Mouse (Mus musculus): ENCODE data around the gene Msi2.
A peak's percentile ranks its signal among the peaks of the same experiment; 100 is the strongest.

The Msi2 gene

GRCm38 (mm10) chr11:88471981-88472647 is 246.2 kb downstream of the Msi2 start:
- DNase-seq = no peak

- no peak for DNase-seq
Observed at GRCm38 (mm10) chr11:88470599-88470998, 247.7 kb downstream of the Msi2 start.

DNA sequence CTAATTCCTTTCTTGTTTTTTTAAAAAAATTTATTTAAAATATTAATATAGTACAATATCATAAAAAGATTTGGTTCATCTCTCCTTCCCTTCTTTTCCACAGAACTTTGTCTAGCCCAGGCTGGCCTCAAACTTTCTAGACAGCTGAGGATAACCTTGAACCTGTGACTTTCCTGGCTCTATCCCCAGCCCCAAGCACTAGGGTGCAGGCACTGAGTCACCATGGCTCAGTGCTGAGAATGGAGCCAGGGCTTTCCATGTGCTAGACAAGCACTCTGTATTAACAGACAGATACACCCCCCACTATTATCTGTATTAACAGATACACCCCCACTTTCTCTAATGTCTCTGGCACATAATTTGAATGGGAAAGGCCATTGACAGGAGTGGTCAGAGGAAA is 249.3 kb downstream of the Msi2 start:
- no peak for DNase-seq

GRCm38 (mm10) chr11:88467498-88468245 is 250.6 kb downstream of the Msi2 start:
- peak; percentile 33 for DNase-seq

GRCm38 (mm10) chr11:88463951-88464350 is 254.4 kb downstream of the Msi2 start:
- no peak for DNase-seq

DNA sequence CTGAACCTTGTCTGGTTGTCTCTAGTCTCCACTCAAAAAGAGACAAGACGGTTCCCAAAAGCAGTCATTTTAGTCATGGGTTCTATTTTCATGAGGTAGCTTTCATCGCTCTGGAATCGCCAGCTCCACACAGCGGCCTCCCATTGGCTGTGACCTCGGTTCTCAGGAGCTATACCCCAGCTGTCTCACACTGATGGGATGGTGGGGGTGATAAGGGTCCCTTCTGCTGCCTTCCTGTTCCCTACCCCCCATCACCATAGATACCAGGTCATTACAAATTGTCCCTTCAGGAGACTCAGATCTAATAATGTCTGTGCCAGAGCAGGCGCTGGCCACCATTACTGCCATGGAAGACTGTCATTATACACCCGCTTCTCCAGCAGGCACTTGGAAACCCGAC is 255.5 kb downstream of the Msi2 start:
- DNase-seq = no peak

DNA sequence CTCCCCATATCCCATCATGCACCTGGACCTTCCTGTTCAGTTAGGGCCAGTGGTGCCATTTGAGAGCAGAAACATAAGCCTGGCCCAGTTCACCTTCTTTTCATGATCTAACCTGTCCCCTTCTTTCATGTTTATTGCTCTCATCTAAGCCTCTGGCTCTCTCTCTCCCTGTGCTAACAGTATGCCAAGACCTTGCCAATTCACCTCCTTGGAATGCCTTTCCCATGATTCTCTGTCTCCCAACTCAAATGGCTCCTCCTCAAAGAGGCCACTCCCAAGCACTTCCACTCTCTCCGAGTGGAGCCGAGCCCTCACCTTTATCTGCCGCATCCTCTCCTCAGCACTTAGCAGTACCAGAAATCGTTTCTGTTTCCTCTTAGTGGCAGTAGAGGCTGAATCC is 256.7 kb downstream of the Msi2 start:
- DNase-seq = no peak

DNA sequence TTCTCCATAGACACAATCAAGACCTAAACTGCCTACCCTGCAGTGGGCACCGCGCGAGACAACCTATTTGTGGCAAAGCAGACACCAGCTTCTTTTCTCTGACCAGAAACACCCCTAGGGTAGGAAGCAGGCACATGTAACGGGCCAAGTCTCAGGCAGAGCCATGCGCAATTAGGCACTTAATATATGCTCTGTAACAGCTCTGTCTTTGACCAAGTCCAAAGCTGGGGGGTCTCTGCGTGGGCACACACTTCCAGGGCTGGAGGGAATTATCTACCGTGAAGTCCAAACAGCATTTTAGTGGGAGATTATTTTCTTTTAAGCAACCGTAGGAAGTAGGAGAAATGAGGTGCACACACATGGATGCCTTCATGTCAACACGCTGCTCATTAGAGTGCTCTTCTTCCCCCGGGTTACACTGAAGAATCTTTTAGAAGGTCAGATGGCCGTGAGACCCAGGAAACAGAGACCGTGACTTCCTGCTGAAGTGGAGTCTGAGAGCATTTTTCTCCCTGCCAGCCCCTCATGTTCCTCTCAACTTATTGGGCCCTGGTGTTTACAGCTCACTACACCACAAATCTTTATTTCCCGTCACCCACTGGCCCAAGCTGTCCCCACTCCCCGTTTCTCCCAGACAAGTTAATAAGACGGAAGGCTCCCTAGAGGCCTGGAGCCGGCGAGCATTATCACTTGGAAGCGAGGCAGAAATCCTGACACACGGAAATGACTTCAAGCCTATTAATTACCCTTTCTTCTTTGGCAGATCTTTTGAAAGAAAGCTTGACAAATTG is 258.2 kb downstream of the Msi2 start:
- no peak for DNase-seq

DNA sequence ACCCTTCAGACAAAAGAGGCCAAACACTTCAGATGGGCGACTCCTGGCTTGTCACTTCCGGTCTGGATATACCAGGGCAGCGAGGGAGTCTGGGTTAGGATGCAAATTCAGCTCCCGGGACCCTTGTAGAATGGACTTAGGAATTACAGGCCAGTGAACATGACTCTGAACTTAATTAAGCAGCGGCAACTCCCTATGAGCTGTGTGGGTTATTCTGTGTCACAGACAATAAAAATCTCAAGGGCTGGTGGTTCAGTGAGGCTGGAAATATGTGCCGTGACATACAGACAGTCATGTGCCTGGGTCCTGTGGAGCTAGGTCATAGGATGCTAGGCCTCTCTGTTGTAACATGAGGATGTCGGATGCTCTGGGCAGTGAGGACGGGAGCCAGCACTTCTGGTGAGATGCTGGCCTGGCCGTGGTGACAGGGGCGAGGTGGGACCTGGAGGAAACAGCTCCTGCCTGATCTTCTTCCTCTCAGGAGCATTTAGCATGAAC is 261.0 kb downstream of the Msi2 start:
- no peak for DNase-seq

- DNase-seq = no peak
Observed at GRCm38 (mm10) chr11:88454867-88455806, 263.2 kb downstream of the Msi2 start.

DNA sequence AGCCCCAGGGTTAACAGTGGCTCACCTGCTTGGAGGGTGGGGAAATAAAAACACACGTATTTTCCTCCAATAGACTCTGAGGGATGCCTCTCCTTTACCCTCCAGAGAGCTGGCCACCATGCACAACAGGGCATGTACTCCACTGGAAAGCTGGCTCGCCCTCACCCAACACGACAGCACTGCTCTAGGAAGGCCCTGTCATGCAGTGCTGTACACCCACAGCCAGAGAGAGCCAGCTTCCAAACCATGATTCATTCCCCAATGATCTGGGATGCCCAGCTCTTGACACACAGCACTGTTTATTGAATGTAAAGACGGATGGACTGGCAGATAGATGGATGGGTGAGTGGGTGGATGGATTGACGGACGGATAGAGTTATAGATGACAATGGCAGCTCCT is 269.1 kb downstream of the Msi2 start:
- DNase-seq = no peak

- no peak for DNase-seq
Observed at GRCm38 (mm10) chr11:88448571-88448970, 269.7 kb downstream of the Msi2 start.

- DNase-seq = no peak
Observed at GRCm38 (mm10) chr11:88447350-88447749, 271.0 kb downstream of the Msi2 start.

DNA sequence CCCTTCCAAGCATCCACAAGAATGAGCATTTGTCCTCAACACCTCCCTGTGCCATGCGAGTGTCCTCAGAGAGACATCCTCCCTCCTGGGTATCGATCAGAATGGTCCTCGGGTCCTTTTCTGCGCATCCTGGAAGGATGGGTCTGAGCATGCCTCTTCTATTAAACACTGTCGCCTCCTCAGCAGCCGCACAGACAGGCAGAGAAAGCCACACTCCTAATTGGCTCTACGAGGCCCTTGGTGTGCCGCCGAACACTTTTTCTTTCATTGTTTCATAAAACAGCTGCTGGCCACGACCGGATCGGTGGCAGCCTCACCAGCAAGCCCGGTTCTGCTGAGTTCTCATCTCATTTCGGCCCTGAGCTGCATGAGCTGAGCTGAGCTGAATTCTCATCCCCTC is 274.4 kb downstream of the Msi2 start:
- DNase-seq = no peak

GRCm38 (mm10) chr11:88443291-88443690 is 275.0 kb downstream of the Msi2 start:
- no peak for DNase-seq

- DNase-seq = no peak
Observed at GRCm38 (mm10) chr11:88441871-88442740, 276.2 kb downstream of the Msi2 start.

- DNase-seq = no peak
Observed at GRCm38 (mm10) chr11:88438659-88439058, 279.7 kb downstream of the Msi2 start.

DNA sequence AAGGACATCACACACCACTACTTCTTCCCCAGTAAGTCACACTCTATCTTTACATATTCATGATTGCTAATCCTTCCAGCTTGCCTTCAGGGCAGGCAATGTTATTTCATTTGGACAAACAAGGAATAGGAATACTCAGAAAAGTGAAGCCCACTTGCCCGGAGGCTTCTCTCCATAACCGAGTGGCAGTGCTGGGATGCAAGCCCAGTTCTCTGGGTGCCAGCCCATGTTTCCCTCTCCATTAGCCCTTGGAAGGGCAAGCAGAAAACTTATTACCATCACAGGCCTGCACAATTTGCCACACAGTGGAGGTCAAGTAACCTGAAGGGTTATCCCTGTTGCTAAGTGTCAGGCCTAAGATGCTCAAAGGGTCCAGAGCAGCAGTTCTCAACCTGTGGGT is 281.7 kb downstream of the Msi2 start:
- no peak for DNase-seq

- DNase-seq = no peak
Observed at GRCm38 (mm10) chr11:88435543-88435942, 282.8 kb downstream of the Msi2 start.

GRCm38 (mm10) chr11:88431363-88432269 is 286.7 kb downstream of the Msi2 start:
- no peak for DNase-seq

Data from right cerebral cortex, postnatal 25 days (tissue).